10 mouse cellular contexts compared by ENCODE assay signal in genomic region chr6:137209992-137210391, GRCm38 (mm10). TPM values are rescaled to one million over a fixed set of nuclear protein-coding genes. Genes with fewer than 3 reads are reported as not detected.
DNase-seq lines count a peak whose midpoint lies in the region; ATAC-seq and TF ChIP-seq lines count a peak whose summit lies in the region.
"Had no signal": no experiment of that assay in that cellular context is flagged by ENCODE, and none has a peak within 500 bp of the region (broad histone marks: within the 10 kb centered on the region; RNA-seq: fewer than 3 reads in every experiment).

No protein-coding gene starts in this region.

- no peaks in the 10 kb centered on the region for H3K4me1 ChIP-seq in kidney, embryonic 15.5 days
- no peaks in the 10 kb centered on the region for H3K4me1 ChIP-seq in midbrain, postnatal 0 days (ENCODE audit: insufficient read depth, low read length)

- no peak overlapping the region for H3K4me3 ChIP-seq in kidney, embryonic 15.5 days (replicated peaks)
- no peak overlapping the region for H3K4me3 ChIP-seq in midbrain, postnatal 0 days (ENCODE audit: low read depth, low read length)
- H3K4me3 ChIP-seq: erythroblast, embryonic 14.5 days had no signal

- 86% methylated on average over 8 of the region's 8 CpGs for WGBS in kidney, embryonic 15.5 days
- WGBS in midbrain, postnatal 0 days: 72% methylated on average over 8 of the region's 8 CpGs

- no peak for ATAC-seq in kidney, embryonic 15.5 days (replicated peaks; ENCODE audit: low FRiP score)
- ATAC-seq in cerebellum, adult (ENCODE audit: insufficient number of reproducible peaks, low FRiP score, low TSS enrichment): peak; percentile 51; the same call in 1 of the 2 replicates
- peak; percentile 49; the same call in 1 of the 2 replicates for ATAC-seq in midbrain, postnatal 0 days (ENCODE audit: low FRiP score)
- ATAC-seq in erythroid progenitor cell, adult 5-6 weeks (replicated peaks; ENCODE audit: low FRiP score, poor library complexity, severe bottlenecking): no peak

- no peak overlapping the region for H3K9ac ChIP-seq in kidney, embryonic 15.5 days
- no peak overlapping the region for H3K9ac ChIP-seq in midbrain, postnatal 0 days (replicated peaks; ENCODE audit: low read length, poor library complexity, severe bottlenecking)
- H3K9ac ChIP-seq: liver, embryonic 14.5 days had no signal

- no peaks in the 10 kb centered on the region for H3K27me3 ChIP-seq in kidney, embryonic 15.5 days
- no peaks in the 10 kb centered on the region for H3K27me3 ChIP-seq in midbrain, postnatal 0 days (ENCODE audit: insufficient read depth, low read length)

- H3K9me3 ChIP-seq in kidney, embryonic 15.5 days (replicated peaks): no peaks in the 10 kb centered on the region
- no peaks in the 10 kb centered on the region for H3K9me3 ChIP-seq in midbrain, postnatal 0 days (ENCODE audit: low read length)

- no peaks in the 10 kb centered on the region for H3K36me3 ChIP-seq in kidney, embryonic 15.5 days
- no peaks in the 10 kb centered on the region for H3K36me3 ChIP-seq in midbrain, postnatal 0 days (ENCODE audit: insufficient read depth, low read length)

- no peak for TF ChIP-seq CTCF in midbrain, postnatal 0 days (IDR thresholded peaks at IDR 0.05)

- H3K27ac ChIP-seq in kidney, embryonic 15.5 days: no peak overlapping the region
- no peak overlapping the region for H3K27ac ChIP-seq in midbrain, postnatal 0 days (ENCODE audit: low read depth, low read length)
- H3K27ac ChIP-seq: liver, embryonic 14.5 days had no signal

- peak; percentile 88 for DNase-seq in kidney, adult 18-20 months
- DNase-seq in gastrocnemius, postnatal 10 days: peak; percentile 63
- DNase-seq in kidney, postnatal 36 days: peak; percentile 93 to 96
- peak; percentile 88 for DNase-seq in midbrain, postnatal 0 days (ENCODE audit: low spot score)
- DNase-seq in thymus, adult 18-20 months: no peak

- H3K4me2 ChIP-seq in kidney, embryonic 15.5 days: no peak overlapping the region
- H3K4me2 ChIP-seq in midbrain, postnatal 0 days (ENCODE audit: low read depth, low read length, poor library complexity, severe bottlenecking): no peak overlapping the region

RNA-seq across cellular contexts. Expression of gene Rerg, which starts 39.7 kb away (rescaled TPM):
- polyA plus RNA-seq in kidney, embryonic 15.5 days (2015; fragmentation: Nextera tagmentation; extraction: Ambion mirVana): 13.9 and 15.5 TPM in 2 replicates
- total RNA-seq in gastrocnemius, postnatal 10 days (2021): 1 to 10 TPM; 2.8 to 3.8 TPM
- total RNA-seq in midbrain, postnatal 0 days (2014; rRNA removed): 0.82 and 2.9 TPM in 2 replicates
- polyA plus RNA-seq in midbrain, postnatal 0 days (2015; fragmentation: Nextera tagmentation; extraction: Ambion mirVana): 8.3 and 9.8 TPM in 2 replicates
- not detected in 2 replicates for total RNA-seq in erythroid progenitor cell, adult 5-6 weeks (2015; ENCODE audit: low replicate concordance)
- not detected in 2 replicates for total RNA-seq in erythroid progenitor cell, adult 5-6 weeks (2017; ENCODE audit: low replicate concordance)
- polyA plus RNA-seq: erythroblast, embryonic 14.5 days had no signal

RNA-seq across cellular contexts. Expression of gene Ptpro, which starts 42.1 kb away (rescaled TPM):
- polyA plus RNA-seq in kidney, embryonic 15.5 days (2015; fragmentation: Nextera tagmentation; extraction: Ambion mirVana): 14.9 and 15.9 TPM in 2 replicates
- total RNA-seq in gastrocnemius, postnatal 10 days (2021): 1 to 10 TPM in 1 of 2 experiments, under 1 TPM in 1; 0.96 to 1.5 TPM
- total RNA-seq in midbrain, postnatal 0 days (2014; rRNA removed): 122 and 134 TPM in 2 replicates
- 54.8 and 58.7 TPM in 2 replicates for polyA plus RNA-seq in midbrain, postnatal 0 days (2015; fragmentation: Nextera tagmentation; extraction: Ambion mirVana)
- total RNA-seq in erythroid progenitor cell, adult 5-6 weeks (2015; ENCODE audit: low replicate concordance): 1.7 and 4.7 TPM in 2 replicates
- total RNA-seq in erythroid progenitor cell, adult 5-6 weeks (2017; ENCODE audit: low replicate concordance): 1.4 and 2.8 TPM in 2 replicates
- polyA plus RNA-seq: erythroblast, embryonic 14.5 days had no signal

Comparison
In these comparisons a context has a peak if more than half of its experiments do, and no peak if none do; other contexts are left out.
1. DNase-seq: peak in kidney, adult 18-20 months (single experiment), gastrocnemius, postnatal 10 days (single experiment), kidney, postnatal 36 days (2 of 2) and midbrain, postnatal 0 days (single experiment); none in thymus, adult 18-20 months (0 of 2).
2. ATAC-seq: peak in cerebellum, adult (single experiment) and midbrain, postnatal 0 days (single experiment); none in kidney, embryonic 15.5 days (single experiment) and erythroid progenitor cell, adult 5-6 weeks (single experiment).
3. RNA of gene Ptpro, which starts 42.1 kb away (total RNA-seq): 122 to 134 TPM in midbrain, postnatal 0 days; 1.4 to 4.7 TPM in erythroid progenitor cell, adult 5-6 weeks and 0.96 to 1.5 TPM in gastrocnemius, postnatal 10 days; every median in the first group is over 10 times any median in the second.